Mouse (Mus musculus): ENCODE data around the gene Szrd1.

Szrd1 gene

GRCm38 (mm10) chr4:141067516-141068046 is 72.0 kb downstream of the Szrd1 start:
- no peak for DNase-seq (ENCODE audit: low spot score in 2 of 2)

- no peak for DNase-seq (ENCODE audit: low spot score in 2 of 2)
Observed at GRCm38 (mm10) chr4:141066709-141067515, 72.7 kb downstream of the Szrd1 start.

- DNase-seq (ENCODE audit: low spot score in 2 of 2), result peak; percentile 75 to 82
Observed at GRCm38 (mm10) chr4:141065123-141065522, 74.5 kb downstream of the Szrd1 start.

- DNase-seq (ENCODE audit: low spot score in 2 of 2), result no peak
Observed at GRCm38 (mm10) chr4:141064104-141064659, 75.4 kb downstream of the Szrd1 start.
